Mouse (Mus musculus): ENCODE measurements around the gene Tcf7.

The Tcf7 gene

GRCm38 (mm10) chr11:52264871-52265270 is 17.9 kb downstream of the Tcf7 start:
- no peak for DNase-seq

GRCm38 (mm10) chr11:52262338-52262737 is 20.5 kb downstream of the Tcf7 start:
- DNase-seq: no peak

- peak; percentile 57 for DNase-seq
Observed at GRCm38 (mm10) chr11:52261937-52262336, 20.9 kb downstream of the Tcf7 start.

- no peak for DNase-seq
Observed at GRCm38 (mm10) chr11:52260878-52261277, 21.9 kb downstream of the Tcf7 start.

GRCm38 (mm10) chr11:52258711-52259110 is 24.1 kb downstream of the Tcf7 start:
- DNase-seq: no peak

- no peak for DNase-seq
Observed at GRCm38 (mm10) chr11:52257376-52257775, 25.4 kb downstream of the Tcf7 start.

- no peak for DNase-seq
Observed at GRCm38 (mm10) chr11:52255077-52255476, 27.7 kb downstream of the Tcf7 start.

GRCm38 (mm10) chr11:52253674-52254375 is 29.0 kb downstream of the Tcf7 start:
- peak; percentile 48 for DNase-seq

GRCm38 (mm10) chr11:52252692-52253091 is 30.1 kb downstream of the Tcf7 start:
- DNase-seq: no peak

- no peak for DNase-seq
Observed at GRCm38 (mm10) chr11:52251770-52252169, 31.0 kb downstream of the Tcf7 start.

- no peak for DNase-seq
Observed at GRCm38 (mm10) chr11:52249452-52249851, 33.4 kb downstream of the Tcf7 start.

- no peak for DNase-seq
Observed at GRCm38 (mm10) chr11:52240898-52241542, 41.8 kb downstream of the Tcf7 start.

- no peak for DNase-seq
Observed at GRCm38 (mm10) chr11:52234509-52234908, 48.3 kb downstream of the Tcf7 start.

GRCm38 (mm10) chr11:52233906-52234305 is 48.9 kb downstream of the Tcf7 start:
- no peak for DNase-seq

GRCm38 (mm10) chr11:52233043-52233653 is 49.7 kb downstream of the Tcf7 start:
- no peak for DNase-seq

GRCm38 (mm10) chr11:52231606-52232541 is 50.9 kb downstream of the Tcf7 start, which contains the start of gene Skp1a:
Gene Skp1a, plus strand, starts transcription at chr11:52231995.
- DNase-seq: peak; percentile 93

- DNase-seq: peak; percentile 20
Observed at GRCm38 (mm10) chr11:52230694-52231093, 52.1 kb downstream of the Tcf7 start.

GRCm38 (mm10) chr11:52228722-52229448 is 53.9 kb downstream of the Tcf7 start:
- no peak for DNase-seq

- DNase-seq: no peak
Observed at GRCm38 (mm10) chr11:52227466-52228226, 55.2 kb downstream of the Tcf7 start.

- DNase-seq: no peak
Observed at GRCm38 (mm10) chr11:52227053-52227452, 55.8 kb downstream of the Tcf7 start.

- DNase-seq: no peak
Observed at GRCm38 (mm10) chr11:52225986-52226599, 56.7 kb downstream of the Tcf7 start.

Measured in liver (tissue).